Mouse (Mus musculus) thymus, postnatal 4 days (tissue): ENCODE results near the gene Dnm1.
"Not testable (repeated sequence)": the region's sequence is repeated elsewhere in the genome, so short reads cannot be mapped to it uniquely, and the experiment has no call there.

Experiments used
- DNase-seq: peaks from one replicate; pipeline ENCODE4 v3.0.0; 2021

The Dnm1 gene

GRCm38 (mm10) chr2:32310096-32310845, 42.9 kb downstream of the Dnm1 start:
- DNase-seq = no peak

DNA sequence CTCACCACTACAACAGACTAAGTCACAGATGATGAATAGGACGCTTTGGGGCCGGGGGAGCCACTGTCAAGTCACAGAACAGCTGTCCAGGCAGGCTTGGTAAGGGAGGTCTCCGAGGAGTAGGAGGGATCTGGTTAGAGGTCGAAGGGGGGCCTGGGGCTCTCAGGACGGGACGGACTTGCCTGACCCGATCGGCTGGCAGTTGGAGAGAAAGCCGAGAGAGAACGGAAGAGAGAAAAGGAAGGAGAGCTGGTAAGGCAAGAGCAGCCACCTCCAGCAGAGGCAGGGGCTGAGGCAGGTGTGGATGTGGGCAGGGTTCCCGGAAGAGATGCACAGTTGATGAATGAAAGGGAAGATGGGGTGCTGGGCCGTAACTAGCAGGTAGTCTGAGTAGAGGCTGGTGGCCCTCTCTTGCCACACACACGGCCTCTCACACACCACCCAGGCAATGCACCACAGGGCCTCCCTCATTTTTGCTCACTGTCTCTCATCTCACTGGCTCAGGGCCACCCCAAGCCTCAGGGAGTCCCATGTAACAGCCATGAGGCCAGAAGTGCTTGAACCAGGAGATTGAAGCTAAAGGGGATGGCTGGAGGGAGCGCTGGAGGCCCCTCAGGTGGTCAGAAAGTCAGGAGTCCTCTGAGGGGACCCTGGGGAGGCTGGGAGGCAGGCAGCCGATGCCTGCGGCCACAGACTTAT, 44.1 kb downstream of the Dnm1 start:
- no peak for DNase-seq

- peak; percentile 74 for DNase-seq
These were observed 45.0 kb downstream of the Dnm1 start for GRCm38 (mm10) chr2:32307941-32308760.

- no peak for DNase-seq
These were observed 45.8 kb downstream of the Dnm1 start for GRCm38 (mm10) chr2:32307247-32307798.

DNA sequence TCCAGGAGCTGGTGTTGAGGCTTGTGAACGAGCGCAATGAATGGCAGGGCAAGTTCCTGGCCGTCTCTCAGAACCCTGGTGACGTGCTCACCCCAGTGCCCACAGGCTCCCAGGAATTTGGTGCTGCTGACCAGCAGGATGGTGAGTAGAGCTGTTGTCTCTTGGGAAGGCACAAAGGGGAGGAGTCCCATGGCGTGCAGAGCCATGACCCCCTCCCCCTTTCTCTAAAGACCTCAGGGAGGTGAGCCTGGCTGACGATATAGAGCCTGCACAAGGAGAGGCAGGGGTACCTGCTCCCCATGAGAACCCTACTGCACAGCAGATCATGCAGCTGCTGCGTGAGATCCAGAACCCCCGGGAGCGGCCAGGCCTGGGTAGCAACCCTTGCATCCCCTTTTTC, 47.0 kb downstream of the Dnm1 start:
- no peak for DNase-seq

DNA sequence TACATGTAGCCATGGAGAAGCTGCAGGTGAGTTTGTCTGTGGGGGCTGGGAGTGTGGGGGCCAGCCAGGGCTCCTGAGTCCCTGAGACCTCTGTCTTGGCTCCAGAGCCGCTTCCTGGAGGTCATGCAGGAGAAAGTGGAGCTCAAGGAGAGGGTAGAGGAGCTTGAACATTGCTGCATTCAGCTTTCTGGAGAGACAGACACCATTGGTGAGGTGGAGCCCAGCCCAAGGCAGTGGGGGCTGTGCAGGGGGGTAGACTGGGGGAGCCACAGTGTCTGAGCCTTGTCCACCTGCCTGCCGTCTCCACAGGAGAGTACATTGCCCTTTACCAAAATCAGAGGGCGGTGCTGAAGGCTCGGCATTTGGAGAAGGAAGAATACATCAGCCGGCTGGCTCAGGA, 47.5 kb downstream of the Dnm1 start:
- DNase-seq = no peak

GRCm38 (mm10) chr2:32304145-32304832, 48.8 kb downstream of the Dnm1 start:
- DNase-seq = peak; percentile 89

- peak; percentile 52 for DNase-seq
These were observed 50.2 kb downstream of the Dnm1 start for GRCm38 (mm10) chr2:32302952-32303351.

DNA sequence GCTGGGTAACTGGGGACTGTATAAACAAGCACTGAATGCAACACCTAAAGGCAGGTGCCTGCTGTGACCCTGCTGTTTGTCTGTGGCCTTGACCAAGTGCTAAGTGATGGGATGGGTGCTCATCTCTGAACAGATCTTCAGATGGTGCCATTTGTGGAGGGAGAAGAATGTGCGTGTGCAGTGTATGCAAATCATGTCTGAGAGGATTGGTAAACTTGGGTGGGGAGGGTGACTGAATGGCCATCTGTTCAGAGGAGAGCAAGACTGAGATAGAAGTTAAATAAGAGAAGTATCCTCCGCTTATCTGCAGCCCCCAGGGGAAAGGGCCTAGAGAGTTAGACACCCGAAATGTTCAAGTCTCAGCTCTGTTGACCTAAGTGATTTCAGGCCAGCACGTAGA, 53.7 kb downstream of the Dnm1 start:
- no peak for DNase-seq

DNA sequence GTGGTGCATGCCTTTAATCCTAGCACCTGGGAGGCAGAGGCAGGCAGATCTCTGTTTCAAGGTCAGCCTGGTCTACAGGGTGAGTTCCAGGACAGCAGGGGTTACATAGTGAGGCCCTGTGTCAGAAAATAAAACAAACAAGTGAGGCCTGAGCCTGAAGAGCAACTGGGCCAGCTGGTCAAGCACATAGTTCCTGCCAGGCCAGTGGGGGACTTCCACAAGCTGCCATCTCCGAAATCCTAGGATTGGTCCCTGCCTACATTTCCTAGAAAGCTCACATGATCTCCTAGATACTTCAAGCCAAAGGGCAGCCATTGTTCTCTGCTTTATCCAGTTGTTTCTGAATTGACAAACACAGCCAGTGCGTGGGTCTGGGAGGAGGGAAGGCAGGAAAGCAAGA, 57.3 kb downstream of the Dnm1 start:
- not testable (repeated sequence) for DNase-seq

DNA sequence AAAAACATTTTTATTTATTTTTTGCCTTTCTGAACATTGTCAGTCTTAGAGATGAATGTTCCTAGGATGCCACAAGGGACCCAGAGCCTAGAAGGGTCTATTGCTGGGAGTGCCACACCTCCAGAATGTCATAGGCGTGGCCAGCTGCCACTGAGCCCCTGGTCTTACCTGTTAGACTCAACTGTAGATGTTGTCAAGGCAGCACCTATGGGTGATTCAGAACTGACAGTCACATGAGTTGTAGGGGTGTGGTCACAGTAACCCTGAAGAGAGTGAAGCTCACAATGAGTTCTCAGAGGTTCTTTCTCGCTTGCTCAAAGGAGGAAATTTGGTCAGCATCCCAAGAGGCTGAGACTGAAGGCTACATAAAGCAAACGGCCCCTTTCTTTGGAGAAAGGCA, 57.9 kb downstream of the Dnm1 start:
- DNase-seq = no peak

GRCm38 (mm10) chr2:32294348-32294747, 58.8 kb downstream of the Dnm1 start:
- no peak for DNase-seq

DNA sequence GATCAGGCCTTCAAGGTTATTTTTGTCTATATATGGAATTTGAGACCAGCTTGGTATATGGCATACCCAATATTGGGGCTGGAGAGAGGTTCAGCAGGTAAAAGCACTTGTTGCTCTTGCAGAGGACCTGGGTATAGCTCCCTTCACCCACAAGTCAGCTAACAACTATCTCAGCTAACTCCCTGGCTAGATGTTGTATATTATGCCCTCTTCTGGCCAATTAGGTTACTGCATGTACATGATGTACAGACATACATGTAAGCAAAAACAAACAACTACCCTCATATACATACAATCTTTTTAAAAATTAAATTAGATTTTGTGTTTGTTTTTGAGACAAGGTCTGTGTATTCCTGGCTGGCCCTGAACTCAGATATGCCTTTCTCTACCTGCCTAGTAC, 63.6 kb downstream of the Dnm1 start:
- DNase-seq = no peak

DNA sequence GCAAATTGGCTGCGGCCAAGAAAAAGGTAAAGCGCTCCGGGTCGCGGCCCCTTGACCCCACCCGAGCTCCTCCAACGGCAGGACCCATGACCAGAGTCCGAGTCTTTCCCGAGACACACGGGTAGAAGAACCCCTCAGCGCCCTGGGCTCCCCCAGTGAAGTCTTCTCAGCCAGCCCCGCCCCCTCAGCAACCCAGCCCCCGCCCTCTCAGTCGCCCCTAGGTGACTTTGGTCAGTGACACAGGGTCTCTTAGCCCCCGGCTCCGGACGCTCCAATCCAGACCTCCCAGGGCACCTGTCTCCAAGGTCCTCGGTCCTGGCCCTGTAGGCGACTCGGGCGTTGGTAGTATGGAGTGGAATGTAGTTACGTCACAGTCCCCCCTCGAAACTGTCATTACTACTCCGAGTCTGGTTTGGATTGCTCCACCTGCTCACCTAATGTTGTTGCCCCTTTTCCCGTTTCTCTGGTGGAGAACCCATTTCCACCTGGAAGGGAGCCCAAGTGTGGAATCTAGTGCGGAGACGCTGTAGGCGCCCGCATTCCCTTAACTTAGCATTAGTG, 64.7 kb downstream of the Dnm1 start:
- no peak for DNase-seq

DNA sequence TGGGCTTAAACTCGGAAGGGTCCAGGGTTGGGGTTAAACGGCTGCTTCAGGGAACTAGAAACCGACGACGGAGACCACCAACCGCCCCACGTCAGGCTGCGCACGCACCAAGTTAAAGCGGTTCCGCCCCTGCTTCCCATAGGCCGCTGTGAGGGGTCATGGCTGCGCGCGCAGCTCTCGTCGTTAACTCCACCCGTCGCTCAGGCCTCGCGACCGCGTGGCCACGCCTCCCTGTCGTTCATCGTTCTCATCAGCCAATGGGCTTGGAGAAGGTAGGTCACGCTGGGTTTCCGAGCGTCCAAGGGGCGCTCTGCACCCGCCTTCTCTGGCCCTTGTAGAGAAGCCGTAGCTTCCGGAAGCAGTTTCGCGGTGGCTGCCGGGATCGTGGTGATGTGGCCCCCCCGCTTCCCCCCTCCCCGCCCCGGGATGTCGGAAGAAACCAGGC, 65.2 kb downstream of the Dnm1 start, which contains the start of gene Swi5:
TSS of gene Swi5 (minus strand) at position 153 of the 445 bp plus-strand sequence.
- peak; percentile 100 for DNase-seq

GRCm38 (mm10) chr2:32287334-32287840, 65.8 kb downstream of the Dnm1 start, which contains the start of gene Golga2:
Golga2 (plus strand) TSS chr2:32287384.
- no peak for DNase-seq

GRCm38 (mm10) chr2:32283986-32284385, 69.2 kb downstream of the Dnm1 start:
- DNase-seq = no peak

DNA sequence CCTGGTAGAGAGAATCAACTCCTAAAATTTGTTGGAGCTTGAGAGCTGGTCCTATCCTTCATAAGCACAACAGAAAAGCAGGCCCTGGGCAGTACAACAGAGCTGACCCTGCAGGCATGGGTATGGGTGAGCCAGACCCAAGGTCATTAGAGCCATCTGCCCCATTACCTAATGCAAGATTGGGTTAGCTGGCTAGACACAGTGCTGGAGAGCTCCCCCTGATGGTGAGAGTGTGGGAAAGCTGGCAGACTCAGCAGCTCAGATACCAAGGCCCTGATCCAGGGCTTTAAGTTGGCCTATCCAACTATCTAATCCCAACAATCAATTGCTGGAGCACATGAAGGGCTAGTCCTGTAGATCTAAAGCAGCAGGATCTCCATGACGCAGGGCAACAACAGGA, 70.4 kb downstream of the Dnm1 start:
- peak; percentile 70 for DNase-seq

DNA sequence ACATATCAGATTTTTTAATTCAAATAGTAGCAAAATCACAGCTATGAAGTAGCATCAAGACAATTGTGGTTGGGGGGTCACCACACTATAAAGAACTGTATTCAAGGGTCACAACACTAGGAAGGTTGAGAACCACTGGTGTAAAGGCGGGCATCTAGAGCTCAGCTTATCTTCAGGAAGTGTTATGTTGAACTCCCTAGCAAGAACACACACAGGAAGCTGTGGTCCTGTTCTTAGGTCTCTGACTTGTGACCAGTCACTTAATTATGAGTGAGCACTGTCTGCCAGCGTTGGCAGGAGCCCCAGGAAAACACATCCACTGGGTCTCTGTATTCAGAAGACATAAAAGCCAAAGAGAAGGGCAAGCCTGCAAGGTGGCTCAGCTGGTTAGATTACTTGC, 70.8 kb downstream of the Dnm1 start:
- no peak for DNase-seq

- DNase-seq = no peak
These were observed 77.3 kb downstream of the Dnm1 start for GRCm38 (mm10) chr2:32275823-32276222.

DNA sequence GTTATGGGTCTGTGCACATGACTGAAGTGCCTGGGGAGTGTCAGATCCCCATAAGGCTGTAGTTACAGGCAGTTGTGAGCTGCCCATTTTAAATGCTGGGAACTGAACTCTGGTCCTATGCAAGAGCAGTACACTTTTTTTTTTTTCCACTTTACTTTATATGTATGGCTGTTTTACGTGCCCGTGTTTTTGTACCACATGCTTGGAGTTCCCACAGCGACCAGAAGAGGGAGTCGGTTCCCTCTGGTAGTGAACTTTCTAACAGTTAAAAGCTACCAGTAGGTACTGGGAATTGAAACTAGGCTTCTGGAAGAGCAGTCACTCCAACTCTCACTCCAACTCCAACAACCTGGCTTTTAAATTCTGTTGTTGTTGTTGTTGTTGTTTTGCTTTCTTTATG, 92.5 kb downstream of the Dnm1 start:
- DNase-seq = peak; percentile 88
